Mouse (Mus musculus): Measurements from ENCODE around the gene Plxnc1.
A peak's percentile ranks its signal among the peaks of the same experiment; 100 is the strongest.

Gene Plxnc1

GRCm38 (mm10) chr10:94866995-94867856 lies 77.4 kb downstream of the Plxnc1 start:
- DNase-seq (ENCODE audit: low spot score in 2 of 2): no peak

GRCm38 (mm10) chr10:94865206-94865605 lies 79.4 kb downstream of the Plxnc1 start:
- no peak for DNase-seq (ENCODE audit: low spot score in 2 of 2)

GRCm38 (mm10) chr10:94864199-94864928 lies 80.3 kb downstream of the Plxnc1 start:
- DNase-seq (ENCODE audit: low spot score in 2 of 2): no peak

GRCm38 (mm10) chr10:94863251-94863650 lies 81.4 kb downstream of the Plxnc1 start:
- DNase-seq (ENCODE audit: low spot score in 2 of 2): no peak

GRCm38 (mm10) chr10:94860870-94861269 lies 83.8 kb downstream of the Plxnc1 start:
- no peak for DNase-seq (ENCODE audit: low spot score in 2 of 2)

GRCm38 (mm10) chr10:94858277-94859033 lies 86.2 kb downstream of the Plxnc1 start:
- no peak for DNase-seq (ENCODE audit: low spot score in 2 of 2)

GRCm38 (mm10) chr10:94850565-94850964 lies 94.1 kb downstream of the Plxnc1 start:
- DNase-seq (ENCODE audit: low spot score in 2 of 2): no peak

GRCm38 (mm10) chr10:94849930-94850329 lies 94.7 kb downstream of the Plxnc1 start:
- DNase-seq (ENCODE audit: low spot score in 2 of 2): no peak

- DNase-seq (ENCODE audit: low spot score in 2 of 2): no peak
Measured at GRCm38 (mm10) chr10:94849360-94849759, 95.3 kb downstream of the Plxnc1 start.

- DNase-seq (ENCODE audit: low spot score in 2 of 2): no peak
Measured at GRCm38 (mm10) chr10:94848344-94848743, 96.3 kb downstream of the Plxnc1 start.

GRCm38 (mm10) chr10:94846501-94847105 lies 98.0 kb downstream of the Plxnc1 start:
- no peak for DNase-seq (ENCODE audit: low spot score in 2 of 2)

GRCm38 (mm10) chr10:94844692-94845091 lies 99.9 kb downstream of the Plxnc1 start:
- no peak for DNase-seq (ENCODE audit: low spot score in 2 of 2)

- DNase-seq (ENCODE audit: low spot score in 2 of 2): no peak
Measured at GRCm38 (mm10) chr10:94835874-94836273, 108.8 kb downstream of the Plxnc1 start.

GRCm38 (mm10) chr10:94829407-94829806 lies 115.2 kb downstream of the Plxnc1 start:
- DNase-seq (ENCODE audit: low spot score in 2 of 2): peak; percentile 96

GRCm38 (mm10) chr10:94828734-94829230 lies 115.9 kb downstream of the Plxnc1 start:
- no peak for DNase-seq (ENCODE audit: low spot score in 2 of 2)

- DNase-seq (ENCODE audit: low spot score in 2 of 2): no peak
Measured at GRCm38 (mm10) chr10:94827890-94828733, 116.5 kb downstream of the Plxnc1 start.

- DNase-seq (ENCODE audit: low spot score in 2 of 2): no peak
Measured at GRCm38 (mm10) chr10:94827325-94827724, 117.3 kb downstream of the Plxnc1 start.

GRCm38 (mm10) chr10:94826436-94826835 lies 118.2 kb downstream of the Plxnc1 start:
- DNase-seq (ENCODE audit: low spot score in 2 of 2): no peak

- DNase-seq (ENCODE audit: low spot score in 2 of 2): no peak
Measured at GRCm38 (mm10) chr10:94825951-94826350, 118.7 kb downstream of the Plxnc1 start.

GRCm38 (mm10) chr10:94823971-94824760 lies 120.5 kb downstream of the Plxnc1 start:
- DNase-seq (ENCODE audit: low spot score in 2 of 2): no peak

All from right cerebral cortex, postnatal 10 days (tissue).